Mouse (Mus musculus): ENCODE measurements around the gene Add2.

Gene Add2

DNA sequence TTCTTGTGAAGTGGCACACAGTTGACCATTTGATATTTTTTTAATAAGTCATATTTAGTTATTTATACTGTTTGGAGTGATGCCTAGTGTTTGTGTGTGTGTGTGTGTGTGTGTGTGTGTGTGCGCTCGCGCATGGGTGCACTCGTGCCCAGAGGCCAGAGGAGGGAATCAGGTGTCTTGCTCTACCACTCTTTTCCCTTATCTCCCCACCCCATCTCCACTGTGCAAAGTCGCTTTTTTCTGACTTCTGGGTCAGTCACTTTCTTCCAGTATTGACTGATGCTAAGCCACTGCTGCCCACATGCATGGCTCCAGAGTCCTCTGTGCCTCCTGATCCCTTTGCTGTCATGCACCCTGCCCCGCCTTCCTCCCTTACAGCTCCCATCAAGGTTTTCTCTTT lies 112.8 kb downstream of the Add2 start:
- CTCF ChIA-PET: no interaction called here

- CTCF ChIA-PET: interaction anchor here (0.6 kb wide), 1 partner anchor 12 kb away, joined by 3 read pairs; no protein-coding TSS in a partner anchor
Measured at GRCm38 (mm10) chr6:86141820-86142219, 113.3 kb downstream of the Add2 start.

- CTCF ChIA-PET: no interaction called here
Measured at GRCm38 (mm10) chr6:86144986-86145385, 116.5 kb downstream of the Add2 start.

DNA sequence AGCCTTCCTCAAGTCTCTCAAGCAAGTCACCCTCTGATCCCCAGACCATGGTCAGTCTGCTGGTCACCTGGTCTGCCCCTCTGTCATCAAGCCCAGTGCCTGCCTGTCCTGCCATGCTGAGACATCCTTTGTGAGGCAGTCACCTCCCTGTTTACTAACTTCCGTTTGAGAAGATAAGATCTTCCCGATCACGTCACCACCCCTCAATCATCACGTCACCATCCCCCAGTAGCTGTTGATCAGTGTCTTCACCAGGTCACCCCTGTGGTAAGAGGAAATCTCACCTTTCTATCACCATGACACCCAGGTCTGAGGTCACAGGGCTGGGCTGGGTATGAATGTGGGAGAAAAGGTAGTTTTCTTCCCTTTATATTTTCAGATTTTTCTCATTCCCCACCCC lies 120.0 kb downstream of the Add2 start:
- CTCF ChIA-PET: no interaction called here

GRCm38 (mm10) chr6:86149001-86149400 lies 120.5 kb downstream of the Add2 start:
- CTCF ChIA-PET: no interaction called here

DNA sequence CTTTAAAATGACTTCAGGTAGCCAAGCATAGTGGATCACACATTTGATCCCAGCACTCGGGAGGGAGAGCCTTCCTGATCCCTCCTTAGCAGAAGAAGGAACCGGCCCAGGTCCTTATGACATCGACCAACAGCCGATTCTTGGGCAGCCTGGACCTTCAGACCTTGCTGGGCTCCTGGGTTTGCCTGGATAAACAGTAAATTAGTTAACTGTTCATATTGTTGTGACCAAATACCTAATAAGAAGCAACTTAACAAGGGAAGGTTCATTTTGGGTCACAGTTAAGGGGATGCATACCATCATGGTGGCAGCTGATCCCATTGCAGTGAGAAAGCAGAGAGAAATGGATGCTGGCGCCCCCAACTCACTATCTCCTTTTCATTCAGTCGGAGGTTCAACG lies 124.2 kb downstream of the Add2 start:
- CTCF ChIA-PET: no interaction called here

DNA sequence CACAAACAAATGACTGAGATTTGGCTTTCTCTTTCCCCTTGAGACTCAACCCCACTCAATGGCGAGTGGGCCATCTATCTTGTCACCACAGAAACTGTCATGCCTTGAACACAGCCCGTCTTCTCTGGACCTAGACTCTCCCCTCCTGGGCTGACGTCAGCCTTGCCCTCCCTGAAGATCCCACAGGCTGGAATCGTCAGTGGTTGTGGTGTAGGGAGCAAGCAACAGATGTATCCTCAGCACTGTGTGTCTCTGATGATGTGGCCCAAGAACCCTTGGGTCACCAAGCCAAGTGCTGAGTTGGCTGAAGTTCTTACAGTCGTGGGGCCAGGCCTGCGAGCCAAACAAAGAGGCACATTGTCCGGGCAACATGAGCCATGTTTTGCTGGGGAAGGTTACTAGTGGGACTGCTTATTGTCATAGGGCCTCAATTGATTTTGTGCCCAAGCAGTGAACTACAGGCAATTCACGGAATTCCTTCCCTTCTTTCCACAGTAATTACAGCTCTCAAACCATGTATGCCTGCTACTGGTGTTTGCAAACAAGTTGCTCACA lies 125.0 kb downstream of the Add2 start:
- CTCF ChIA-PET: no interaction called here

GRCm38 (mm10) chr6:86154006-86154405 lies 125.5 kb downstream of the Add2 start:
- CTCF ChIA-PET: no interaction called here

DNA sequence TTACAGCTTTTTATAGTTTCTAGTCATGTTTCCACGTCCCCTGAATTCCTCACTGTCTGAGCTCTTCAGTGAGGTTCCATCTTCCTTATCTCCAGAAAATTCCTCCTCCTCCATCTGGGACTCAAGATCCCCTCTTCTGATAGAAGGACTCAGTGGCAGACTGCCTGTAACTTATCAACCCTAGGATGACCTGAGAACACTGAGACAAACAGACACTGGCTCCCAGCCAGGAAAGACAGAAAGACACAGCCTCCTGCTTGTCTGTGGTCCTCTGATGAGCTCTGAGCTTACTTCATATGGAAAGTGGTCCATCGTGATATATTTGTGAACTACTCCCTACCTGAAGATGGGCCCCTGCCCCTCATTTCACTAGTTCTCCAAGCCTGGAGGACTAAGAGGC lies 126.0 kb downstream of the Add2 start:
- CTCF ChIA-PET: no interaction called here

- CTCF ChIA-PET: interaction anchor here (0.9 kb wide), 1 partner anchor 177 kb away, joined by 3 read pairs; no protein-coding TSS in a partner anchor
Measured at GRCm38 (mm10) chr6:86157253-86158234, 129.1 kb downstream of the Add2 start.

GRCm38 (mm10) chr6:86160878-86161277 lies 132.4 kb downstream of the Add2 start:
- CTCF ChIA-PET: no interaction called here

DNA sequence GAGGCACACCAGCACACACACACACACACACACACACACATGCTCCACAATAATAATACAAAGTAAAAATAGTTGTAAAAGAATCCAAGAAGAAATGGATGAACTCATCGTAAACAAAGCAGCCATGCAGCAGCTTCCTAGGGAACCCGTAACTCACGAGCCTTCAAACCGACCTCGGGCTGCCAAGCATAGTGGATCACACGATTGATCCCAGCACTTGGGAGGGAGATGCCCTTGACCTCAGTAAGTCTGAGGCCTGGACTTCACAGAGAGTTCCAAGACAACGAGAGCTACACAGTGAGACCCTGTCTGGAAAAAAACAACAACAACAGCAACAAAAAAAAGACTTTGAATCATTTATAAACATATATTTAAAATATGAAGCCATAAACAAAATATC lies 133.1 kb downstream of the Add2 start:
- CTCF ChIA-PET: no interaction called here

DNA sequence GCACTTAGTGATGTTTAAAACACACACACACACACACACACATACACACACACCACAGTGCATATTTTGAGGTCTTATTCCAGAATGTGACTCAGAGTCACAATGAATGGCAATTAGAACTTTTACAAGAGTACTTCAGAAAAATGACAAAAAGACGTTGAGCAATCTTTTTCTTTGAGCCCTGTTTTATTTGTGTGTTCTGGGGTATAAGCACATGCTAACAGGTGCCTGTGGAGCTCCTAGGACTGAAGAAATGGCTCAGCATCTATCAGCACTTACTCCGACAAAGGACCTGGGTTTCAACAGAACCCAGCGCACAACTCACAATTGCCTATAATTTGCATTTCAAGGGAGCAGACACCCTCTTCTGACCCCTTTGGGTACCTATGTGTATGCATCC lies 135.5 kb downstream of the Add2 start:
- CTCF ChIA-PET: no interaction called here

GRCm38 (mm10) chr6:86166426-86166825 lies 137.9 kb downstream of the Add2 start:
- CTCF ChIA-PET: no interaction called here

GRCm38 (mm10) chr6:86167851-86168250 lies 139.4 kb downstream of the Add2 start:
- CTCF ChIA-PET: no interaction called here

GRCm38 (mm10) chr6:86169166-86169565 lies 140.7 kb downstream of the Add2 start:
- CTCF ChIA-PET: interaction anchor here (0.6 kb wide), 1 partner anchor 709 kb away, joined by 4 read pairs; no protein-coding TSS in a partner anchor
